Mouse (Mus musculus) right cerebral cortex, postnatal 10 days (tissue): Measurements from ENCODE around the gene Adssl1.

ENCODE experiments used
- DNase-seq, 2 experiments: peaks; one replicate each; pipeline ENCODE4 v3.0.0; 2021; ENCODE audit warnings: low spot score in 2 of 2

Adssl1 gene

DNA sequence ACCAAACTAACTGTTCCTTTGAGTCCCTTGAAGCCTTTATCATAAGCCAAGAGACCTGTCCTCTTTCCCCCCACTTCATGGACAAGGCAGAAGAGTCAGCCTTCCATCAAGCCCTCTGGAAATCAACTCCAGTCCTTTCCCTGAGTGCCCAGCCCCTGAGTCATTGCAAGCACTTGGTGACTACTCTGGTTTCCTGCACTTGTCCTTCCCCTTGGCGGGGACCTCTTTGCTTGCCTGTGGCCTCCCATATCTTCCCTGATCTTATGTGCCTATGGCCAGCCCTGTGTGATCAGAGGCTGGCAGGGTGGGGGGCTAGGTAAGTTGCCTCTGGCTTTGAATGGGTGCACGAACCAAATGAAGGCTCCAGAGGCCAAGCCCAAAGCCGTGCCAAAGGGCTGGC, 2.1 kb downstream of the Adssl1 start:
- no peak for DNase-seq

DNA sequence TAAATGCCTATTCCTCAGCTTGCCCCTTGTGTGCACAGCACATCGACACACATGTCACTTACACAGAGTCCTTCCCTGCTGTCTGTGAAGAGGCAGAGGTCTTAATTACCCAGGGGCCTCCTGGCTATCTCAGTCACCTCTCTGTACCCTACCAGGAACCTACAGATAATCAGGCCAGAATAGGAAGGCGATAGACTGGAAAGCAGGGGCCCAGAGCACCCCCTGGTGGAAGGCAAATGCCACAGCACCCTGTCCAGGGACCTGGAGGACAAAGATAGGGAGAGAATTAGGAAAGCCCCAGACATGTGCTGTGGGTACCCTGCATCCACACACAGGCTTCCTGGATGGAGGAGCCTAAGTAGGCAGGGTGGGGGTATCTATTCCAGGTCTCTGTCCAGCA, 3.9 kb downstream of the Adssl1 start:
- DNase-seq = peak in 1 of 2 experiments; percentile 76

DNA sequence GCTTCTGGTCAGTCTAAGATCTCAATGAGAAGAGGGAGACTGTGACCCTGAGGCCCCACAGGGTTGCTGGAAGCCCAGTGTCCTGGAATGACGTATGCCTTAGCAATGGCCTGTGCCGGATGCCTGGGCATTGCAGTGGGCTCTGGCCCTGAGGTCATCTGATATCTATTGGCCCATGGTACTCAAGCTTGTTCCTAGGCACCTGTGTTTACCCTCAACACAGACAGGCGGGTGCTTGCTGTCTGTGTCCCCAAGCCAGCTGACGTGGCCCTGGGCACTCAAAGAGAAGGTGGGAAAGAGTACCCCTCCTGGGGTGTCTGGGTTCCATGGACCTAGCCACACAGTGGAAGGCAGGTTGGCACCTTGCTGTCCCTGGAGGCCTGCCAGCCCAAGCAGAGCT, 5.9 kb downstream of the Adssl1 start:
- DNase-seq = no peak

DNA sequence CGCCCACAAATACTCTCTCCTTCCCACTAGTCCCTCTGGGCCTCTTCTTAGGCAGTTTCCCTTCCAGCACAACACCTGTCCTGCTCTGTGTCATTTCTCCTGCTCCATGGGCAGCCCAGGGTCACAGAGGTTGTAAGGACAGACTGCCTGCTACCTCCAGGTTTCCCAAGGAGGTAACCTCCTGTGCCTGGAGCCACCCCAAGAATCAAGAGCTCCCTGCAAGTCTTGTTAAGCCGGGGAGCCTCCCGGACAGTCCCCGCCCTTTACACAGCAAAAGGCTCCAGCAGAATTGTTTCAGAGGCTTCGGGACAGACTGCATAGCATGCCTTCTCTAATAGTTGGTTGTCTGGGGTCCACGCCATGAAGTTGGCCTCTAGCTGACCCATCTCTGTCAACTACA, 6.6 kb downstream of the Adssl1 start:
- DNase-seq = no peak

DNA sequence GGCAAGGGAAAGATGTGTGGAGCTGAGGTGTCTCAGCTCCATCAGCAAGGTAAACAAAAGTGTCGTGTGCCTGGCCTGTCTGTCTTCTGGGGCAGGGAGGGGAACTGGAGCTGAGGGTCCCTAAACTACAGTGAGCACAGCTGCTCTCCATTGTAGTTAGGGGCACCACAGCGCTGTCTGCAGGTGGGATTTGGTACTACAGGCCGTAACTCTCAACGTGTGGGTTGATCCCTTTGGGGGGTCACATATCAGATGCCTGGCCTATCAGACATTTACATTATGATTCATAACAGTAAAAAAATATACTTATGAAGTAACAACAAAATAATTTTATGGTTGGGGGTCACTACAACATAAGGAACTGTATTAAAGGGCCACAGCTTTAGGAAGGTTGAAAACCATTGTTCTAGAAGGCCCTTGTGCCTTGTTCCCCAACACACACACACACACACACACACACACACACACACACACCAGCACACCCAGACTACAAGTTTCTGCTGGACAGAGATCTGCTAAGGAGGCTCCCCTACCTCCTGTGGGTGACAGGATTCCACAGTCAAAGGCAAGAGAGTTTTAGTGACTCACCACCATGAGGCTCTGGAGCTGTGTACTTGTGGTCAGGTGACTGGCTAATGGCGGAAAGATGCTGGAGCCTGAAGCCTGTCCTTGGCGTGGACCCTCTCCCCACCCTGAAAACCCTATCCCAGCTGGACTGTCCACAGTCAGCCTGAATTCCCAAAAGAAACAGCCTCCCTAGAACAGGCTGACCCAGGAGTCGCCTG, 7.4 kb downstream of the Adssl1 start:
- no peak for DNase-seq

DNA sequence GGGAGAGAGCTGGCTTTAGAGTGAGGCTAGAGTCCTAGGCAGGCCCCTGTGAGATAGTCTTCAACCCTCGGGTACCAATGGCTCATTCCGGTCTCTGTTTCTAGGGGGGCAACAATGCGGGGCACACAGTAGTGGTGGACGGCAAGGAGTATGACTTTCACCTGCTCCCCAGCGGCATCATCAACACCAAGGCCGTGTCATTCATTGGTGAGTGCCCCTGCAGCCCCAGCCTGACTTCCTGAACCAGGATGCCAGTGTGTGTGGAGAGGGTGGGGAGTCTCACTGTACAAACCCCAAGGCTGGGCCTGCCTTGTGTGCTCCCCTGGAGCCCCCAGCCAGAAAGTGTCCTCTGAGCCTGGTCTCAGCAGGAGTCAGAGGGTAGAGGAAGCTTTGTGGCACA, 8.4 kb downstream of the Adssl1 start:
- no peak for DNase-seq

DNA sequence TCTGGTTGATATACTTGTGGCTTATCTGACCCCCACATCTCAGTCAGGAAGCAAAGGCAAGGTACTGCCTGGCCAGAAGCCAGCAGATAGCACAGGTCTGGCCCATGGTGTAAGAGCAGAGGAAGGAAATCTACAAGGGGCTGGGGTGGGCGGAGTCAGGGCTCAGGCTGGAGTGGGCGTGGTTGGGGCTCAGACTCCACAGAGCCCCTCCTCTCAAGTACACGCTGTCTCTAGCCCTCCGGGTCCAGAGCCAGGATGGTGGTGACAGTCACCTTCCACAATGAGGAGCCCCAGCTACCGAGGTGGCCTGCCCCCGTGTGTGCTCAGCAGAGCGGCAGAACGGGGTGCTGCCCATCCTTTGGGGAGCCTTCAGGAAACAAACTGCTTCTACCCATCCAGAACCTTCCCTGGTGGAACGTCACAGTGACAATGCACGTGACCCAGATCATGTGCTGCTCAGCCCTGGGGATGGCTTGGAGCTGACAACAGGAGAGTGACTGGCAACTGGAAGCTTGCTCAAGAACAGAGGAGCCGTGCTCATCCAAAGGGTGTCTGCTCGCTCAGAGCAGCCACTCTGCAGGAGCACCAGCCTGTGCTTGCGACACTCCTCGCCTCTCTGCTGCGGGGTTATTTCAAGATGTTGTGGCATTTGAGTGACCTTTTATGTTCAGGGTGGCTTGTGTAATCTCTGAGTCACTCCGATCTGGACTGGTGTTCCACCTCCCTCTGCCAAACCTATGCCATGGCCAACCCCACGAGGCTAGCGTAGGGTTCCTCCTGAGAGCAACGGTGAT, 9.3 kb downstream of the Adssl1 start:
- DNase-seq = no peak

DNA sequence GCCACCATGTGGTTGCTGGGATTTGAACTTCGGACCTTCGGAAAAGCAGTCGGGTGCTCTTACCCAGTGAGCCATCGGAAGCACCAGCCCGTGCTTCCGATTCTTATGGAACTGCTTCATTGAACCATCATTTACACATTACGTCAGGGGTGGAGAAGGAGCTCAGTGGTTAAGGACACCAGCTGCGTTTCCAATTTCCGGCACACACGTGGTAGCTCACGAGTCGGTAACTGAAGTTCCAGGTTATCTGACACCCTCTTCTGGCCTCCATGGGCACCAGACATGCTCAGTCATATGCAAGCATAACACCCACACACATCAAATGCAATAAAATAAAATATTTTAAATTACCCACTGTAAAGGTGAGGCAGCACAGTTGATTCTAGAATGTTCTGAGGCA, 10.2 kb downstream of the Adssl1 start:
- no peak for DNase-seq

DNA sequence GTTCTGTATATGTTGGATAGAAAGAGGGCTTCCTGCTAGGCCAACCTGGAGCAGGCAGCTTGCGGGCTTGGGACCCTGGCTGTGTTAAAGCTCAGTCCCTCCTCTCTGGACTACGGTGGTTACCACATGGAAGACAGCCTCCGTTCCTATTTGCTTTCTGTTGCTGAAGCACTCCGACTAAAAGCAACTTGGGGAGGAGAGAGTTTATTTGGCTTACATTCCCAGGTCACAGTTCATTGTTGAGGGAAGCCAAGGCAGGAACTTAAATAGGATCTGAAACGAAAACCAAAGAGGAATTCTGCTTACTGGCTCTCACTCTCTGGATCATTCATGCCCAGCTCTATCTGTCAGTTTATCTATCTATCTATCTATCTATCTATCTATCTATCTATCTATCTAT, 11.0 kb downstream of the Adssl1 start:
- DNase-seq = no peak

DNA sequence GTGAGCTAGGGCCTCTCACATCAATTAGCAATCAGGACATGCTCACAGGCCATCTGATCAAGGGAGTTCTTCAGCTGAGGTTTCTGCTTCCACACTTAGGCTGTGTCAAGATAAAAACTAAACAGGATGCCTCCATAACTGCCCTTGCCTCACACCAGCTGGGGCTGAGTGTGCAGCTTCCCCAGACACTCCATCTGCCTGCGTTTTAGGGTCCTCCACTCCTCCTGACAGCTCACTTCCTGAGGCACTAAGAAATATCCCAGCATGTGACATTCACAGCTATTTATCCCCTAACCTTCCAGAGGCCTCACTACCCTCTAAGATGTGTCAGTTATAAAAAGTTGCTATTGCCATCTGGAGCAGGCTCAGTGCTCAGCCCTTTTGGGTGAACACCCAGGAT, 11.6 kb downstream of the Adssl1 start:
- DNase-seq = no peak

DNA sequence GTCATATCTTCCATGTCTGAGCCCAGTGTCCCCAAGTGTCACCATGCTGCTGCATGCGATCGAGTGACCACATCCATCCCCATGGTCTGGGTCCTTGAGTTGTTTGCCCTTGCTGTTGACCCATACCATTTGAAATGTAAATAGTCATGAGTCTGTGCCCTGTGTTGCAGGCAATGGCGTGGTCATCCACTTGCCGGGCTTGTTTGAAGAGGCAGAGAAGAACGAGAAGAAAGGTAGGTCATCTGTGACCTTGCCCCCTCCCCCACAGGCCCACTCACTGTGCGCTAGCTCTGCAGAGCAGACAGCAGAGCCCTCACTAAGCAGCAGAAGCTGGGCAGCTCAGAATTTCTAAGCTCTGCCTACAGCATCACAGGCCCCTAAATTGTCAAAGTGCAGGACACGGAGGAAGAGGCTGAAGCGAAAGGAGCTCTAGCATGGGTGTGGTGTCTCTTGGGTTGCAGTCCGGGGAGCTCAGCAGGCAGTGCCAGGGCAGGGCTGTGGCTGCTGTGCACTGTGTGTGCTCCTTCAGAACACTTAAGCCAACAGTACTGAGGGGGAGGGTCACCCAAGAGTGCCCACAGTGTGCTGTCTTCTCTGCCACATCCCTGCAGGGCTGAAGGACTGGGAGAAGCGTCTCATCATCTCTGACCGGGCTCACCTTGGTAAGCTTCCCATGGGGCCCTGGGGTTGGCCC, 12.4 kb downstream of the Adssl1 start:
- no peak for DNase-seq

DNA sequence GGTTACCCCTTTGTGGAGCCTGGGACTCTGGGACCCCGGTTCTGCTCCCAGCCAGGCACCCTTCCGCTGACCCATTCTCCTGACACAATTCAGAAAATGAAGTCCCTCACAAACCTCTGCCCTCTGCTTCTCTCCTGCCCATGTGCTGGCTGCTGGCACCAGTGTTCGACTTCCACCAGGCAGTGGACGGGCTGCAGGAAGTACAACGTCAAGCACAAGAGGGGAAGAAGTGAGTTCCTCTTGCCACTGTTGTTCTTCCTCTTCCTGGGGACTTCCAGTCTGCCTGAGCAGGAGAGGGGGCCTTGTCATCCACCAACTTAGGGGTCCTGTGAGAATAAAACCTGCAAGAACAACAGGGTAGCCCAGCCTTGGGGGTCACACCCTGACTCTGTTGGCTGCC, 13.1 kb downstream of the Adssl1 start:
- no peak for DNase-seq

DNA sequence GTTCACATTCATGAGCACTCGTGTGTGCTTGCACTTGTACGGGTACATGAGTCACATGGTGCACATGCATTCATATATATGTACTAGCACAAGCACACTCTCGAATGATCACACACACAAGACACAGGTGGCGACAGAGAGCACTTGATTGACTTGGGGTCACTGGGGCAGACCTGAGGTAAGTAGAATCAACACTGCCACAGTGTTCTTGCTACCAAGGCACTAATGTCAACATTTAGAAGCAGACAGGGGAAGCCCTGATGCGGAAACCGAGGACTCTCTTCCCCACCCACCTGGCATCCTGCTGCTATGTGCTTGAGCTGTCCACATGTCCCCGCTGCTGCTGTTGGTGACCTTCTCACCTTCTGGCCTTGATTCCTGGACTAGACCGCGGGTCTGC, 13.8 kb downstream of the Adssl1 start:
- DNase-seq = no peak

DNA sequence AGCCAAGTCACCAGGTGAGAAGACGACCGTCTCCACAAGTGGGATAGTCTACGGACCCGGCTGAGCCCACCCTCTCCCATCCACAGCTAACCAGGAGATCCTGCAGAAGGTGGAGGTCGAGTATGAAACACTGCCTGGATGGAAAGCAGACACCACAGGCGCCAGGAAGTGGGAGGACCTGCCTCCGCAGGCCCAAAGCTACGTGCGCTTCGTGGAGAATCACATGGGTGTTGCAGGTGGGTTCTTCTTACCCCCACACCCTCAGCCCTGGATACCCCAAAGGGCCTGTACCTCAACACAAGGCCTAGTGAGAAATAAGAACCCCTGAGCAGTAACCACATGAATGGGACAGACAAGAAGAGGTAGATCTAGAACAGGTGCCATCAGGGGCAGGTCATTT, 19.7 kb downstream of the Adssl1 start:
- no peak for DNase-seq

DNA sequence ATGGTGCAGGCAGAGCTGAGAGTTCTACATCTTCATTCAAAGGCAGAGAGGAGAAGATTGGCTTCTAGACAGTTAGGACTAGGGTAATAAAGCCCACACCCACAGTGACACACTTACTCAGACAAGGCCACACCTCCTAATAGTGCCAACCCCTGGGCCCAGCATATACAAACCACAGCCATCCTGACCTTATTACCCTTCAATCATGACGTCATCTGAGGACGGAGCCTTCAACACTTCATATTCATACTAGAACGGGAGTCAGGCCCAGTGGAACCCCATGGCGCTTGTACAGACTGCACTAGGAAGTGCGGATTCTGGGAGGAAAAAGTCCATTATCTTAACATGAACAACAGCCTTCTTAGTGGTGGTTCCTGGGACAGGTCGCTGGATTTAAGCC, 23.3 kb downstream of the Adssl1 start:
- DNase-seq = no peak

DNA sequence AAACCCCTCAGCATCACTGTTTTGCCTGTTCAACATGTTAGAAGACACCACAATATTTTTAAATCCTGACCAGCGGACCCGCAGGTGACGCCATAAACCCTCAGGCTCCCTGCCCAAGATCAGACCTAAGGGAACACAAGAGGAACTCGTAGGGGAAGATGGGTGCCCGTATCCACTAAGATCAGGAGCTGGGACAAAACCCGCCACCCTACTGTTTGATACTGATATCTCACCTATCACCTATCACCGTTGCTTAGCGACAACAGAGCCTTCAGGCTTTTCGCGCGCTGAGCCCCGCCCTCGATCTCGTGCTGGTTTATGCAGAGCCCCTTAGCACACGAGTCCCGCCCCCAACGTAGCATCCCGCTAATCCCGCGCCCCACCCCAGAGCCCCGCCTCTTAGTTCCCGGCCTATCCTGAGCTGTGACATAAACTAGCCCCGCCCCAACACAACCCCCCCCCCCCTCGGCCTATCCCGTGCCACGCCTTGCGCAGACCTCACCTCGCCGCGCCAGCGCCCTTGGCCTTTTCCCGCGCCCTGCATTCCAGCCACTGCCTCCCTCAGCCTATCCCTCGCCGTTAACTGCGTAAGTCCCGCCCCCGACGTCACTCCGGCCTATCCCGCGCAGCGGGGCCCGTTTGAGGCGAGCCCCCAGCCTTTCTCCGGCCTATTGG, 24.5 kb downstream of the Adssl1 start, which contains the start of gene Siva1:
Siva1 (plus strand) TSS at position 500 of the 675 bp plus-strand sequence.
- DNase-seq = peak; percentile 98

DNA sequence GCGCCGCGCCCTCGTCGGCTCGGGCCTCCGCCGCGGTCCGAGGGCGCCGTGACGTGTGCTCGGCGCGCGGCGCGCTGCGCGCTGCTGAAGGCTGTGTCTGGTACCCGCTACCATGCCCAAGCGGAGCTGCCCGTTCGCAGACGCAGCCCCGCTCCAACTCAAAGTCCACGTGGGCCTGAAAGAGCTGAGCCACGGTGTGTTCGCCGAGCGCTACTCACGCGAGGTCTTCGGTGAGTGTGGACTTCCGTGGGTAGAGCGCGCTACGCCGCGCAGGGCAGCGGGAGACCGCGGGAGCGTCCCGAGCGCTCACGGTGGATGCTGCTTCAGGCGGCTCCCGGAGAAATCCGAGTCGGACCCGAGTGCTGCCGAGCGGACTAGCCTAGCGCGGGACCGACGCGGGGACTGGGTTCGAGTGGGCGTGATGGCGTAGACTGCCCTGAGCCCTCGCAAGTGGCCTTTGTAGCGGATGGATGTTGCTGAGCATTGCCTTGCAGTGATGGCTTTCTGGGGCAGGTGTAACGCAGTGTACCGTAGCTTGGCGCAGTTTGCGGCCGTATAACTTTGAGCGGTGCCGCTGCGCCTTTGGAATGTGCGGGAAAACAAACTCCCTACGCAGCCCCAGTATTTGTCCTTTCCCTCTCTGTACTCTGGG, 25.1 kb downstream of the Adssl1 start:
- peak in 1 of 2 experiments; percentile 74 for DNase-seq

DNA sequence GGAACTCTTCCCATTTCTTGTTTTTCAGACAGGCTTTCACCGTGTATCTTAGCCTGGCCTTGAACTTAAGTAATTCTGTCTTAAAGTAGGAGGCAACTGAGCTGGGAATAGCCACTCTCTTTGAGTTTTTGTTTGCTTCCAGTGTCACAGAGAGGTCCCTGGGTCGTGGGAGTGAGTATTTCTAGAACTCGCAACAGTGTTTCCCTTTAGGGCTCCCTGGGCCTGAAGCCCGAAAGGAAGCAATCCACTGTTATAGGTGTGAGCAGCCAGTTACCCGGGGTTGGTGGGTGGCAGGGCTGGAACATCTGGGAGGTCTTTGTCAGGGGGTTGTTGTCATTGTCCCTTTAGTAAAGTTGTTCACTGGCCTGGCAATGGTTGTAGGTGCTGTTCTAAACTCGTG, 26.3 kb downstream of the Adssl1 start:
- DNase-seq = no peak

DNA sequence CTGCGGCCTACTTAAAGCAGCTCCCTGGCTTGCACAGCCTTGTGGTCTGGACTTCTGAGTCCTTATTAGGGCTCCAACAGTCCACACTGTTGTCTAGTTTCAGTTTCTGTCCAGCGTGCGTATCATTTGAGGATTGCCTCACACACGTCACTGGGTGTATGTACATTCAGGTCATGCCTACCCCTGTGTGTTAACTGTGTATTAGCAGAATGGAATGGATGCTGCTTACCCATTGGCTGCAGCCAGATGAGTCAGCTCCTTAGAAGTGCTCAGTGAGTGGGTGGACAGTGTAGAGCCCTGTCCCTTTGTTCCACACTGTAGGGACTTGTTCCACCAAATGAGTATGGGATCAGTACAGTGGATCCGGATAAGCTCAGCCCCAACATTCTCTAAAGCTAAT, 28.2 kb downstream of the Adssl1 start:
- DNase-seq = no peak

DNA sequence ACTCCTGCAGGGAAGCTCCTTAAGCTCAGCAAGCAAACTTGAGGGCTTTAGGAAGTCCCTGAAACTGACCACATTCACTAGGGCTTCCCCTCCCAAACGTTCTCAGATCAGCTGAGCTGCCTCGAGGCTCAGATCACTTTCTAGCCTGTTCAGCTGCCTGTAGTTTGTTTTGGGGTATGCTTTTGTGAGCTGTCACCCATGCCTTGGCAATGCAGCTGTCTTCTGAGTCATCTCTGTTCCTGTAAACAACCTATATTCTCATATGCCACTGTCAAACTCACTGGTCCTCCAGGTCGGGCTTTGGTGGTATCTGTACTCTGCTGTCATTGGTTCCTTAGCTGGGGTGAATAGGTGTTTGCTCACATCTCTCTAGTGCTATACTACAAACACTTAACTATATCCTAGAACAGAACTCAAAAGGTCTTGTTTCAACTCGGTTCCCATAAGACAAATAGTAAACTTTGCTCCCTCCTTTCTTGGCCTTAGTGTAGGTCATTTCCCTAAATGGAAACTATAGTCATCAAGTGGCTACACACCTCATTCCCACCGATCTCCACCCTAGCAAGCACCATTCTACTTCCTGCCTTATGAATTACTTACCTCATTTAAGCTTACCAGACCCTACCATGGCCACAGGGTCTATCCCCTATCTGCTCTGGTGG, 32.1 kb downstream of the Adssl1 start:
- no peak for DNase-seq
